12 mouse cellular contexts compared by ENCODE assay signal in genomic region chr5:116021552-116021951, GRCm38 (mm10). TPM values are rescaled to one million over a fixed set of nuclear protein-coding genes. Genes with fewer than 3 reads are reported as not detected.
DNase-seq lines count a peak whose midpoint lies in the region; ATAC-seq and TF ChIP-seq lines count a peak whose summit lies in the region.
"Had no signal": no experiment of that assay in that cellular context is flagged by ENCODE, and none has a peak within 500 bp of the region (broad histone marks: within the 10 kb centered on the region; RNA-seq: fewer than 3 reads in every experiment).

No protein-coding gene starts in this region.

- H3K27ac ChIP-seq in heart, embryonic 10.5 days, result no peak overlapping the region; the same call in 1 of the 2 replicates
- no peak overlapping the region for H3K27ac ChIP-seq in ES-E14 (ENCODE audit: insufficient read depth, low read depth, low read length, poor library complexity, severe bottlenecking)
- H3K27ac ChIP-seq in liver, embryonic 16.5 days (ENCODE audit: low read length), result peak overlapping the region; percentile 99

- H3K27me3 ChIP-seq in heart, embryonic 10.5 days (ENCODE audit: insufficient read depth, poor library complexity, severe bottlenecking), result no peaks in the 10 kb centered on the region
- H3K27me3 ChIP-seq in erythroblast, embryonic 14.5 days (ENCODE audit: control insufficient read depth), result no peaks in the 10 kb centered on the region
- no peaks in the 10 kb centered on the region for H3K27me3 ChIP-seq in liver, embryonic 16.5 days (ENCODE audit: control insufficient read depth, insufficient read depth, low read depth, low read length)

- in situ Hi-C loops in ES-E14 (cut with MboI; ENCODE audit: low sequenced_read_pairs in 2 of 2, unreplicated experiment in 2 of 2), result no loop called here

- ATAC-seq in liver, embryonic 16.5 days (ENCODE audit: low read depth), result peak; percentile 54
- ATAC-seq: forebrain, postnatal 0 days; hindbrain, embryonic 16.5 days had no signal

- H3K9me3 ChIP-seq in heart, embryonic 10.5 days, result no peaks in the 10 kb centered on the region
- no peaks in the 10 kb centered on the region for H3K9me3 ChIP-seq in ES-E14 (ENCODE audit: control insufficient read depth, insufficient read depth, low read depth, low read length)
- H3K9me3 ChIP-seq in erythroblast, embryonic 14.5 days (ENCODE audit: control insufficient read depth, low read length), result no peaks in the 10 kb centered on the region
- no peaks in the 10 kb centered on the region for H3K9me3 ChIP-seq in liver, embryonic 16.5 days (replicated peaks; ENCODE audit: control insufficient read depth, low read length)

- peaks cover 44% of the 10 kb centered on the region for H3K4me1 ChIP-seq in heart, embryonic 10.5 days
- H3K4me1 ChIP-seq in ES-E14 (ENCODE audit: control insufficient read depth in 2 of 2, insufficient read depth in 2 of 2, low read length in 2 of 2, poor library complexity in 1 of 2), result peaks cover 0 to 9% of the 10 kb centered on the region in 2 experiments; a peak in 2 of 4 replicates
- peaks cover 79% of the 10 kb centered on the region for H3K4me1 ChIP-seq in erythroblast, embryonic 14.5 days (ENCODE audit: control insufficient read depth)
- peaks cover 54% of the 10 kb centered on the region for H3K4me1 ChIP-seq in liver, embryonic 16.5 days (ENCODE audit: control insufficient read depth, low read depth, low read length)

- peaks cover 51% of the 10 kb centered on the region for H3K36me3 ChIP-seq in heart, embryonic 10.5 days
- H3K36me3 ChIP-seq in ES-E14 (ENCODE audit: control insufficient read depth, insufficient read depth, low read length, poor library complexity, severe bottlenecking), result peaks cover 46% of the 10 kb centered on the region
- H3K36me3 ChIP-seq in erythroblast, embryonic 14.5 days (ENCODE audit: control insufficient read depth), result peaks cover 70% of the 10 kb centered on the region
- peaks cover 50% of the 10 kb centered on the region for H3K36me3 ChIP-seq in liver, embryonic 16.5 days (ENCODE audit: control insufficient read depth, insufficient read depth)

- H3K4me2 ChIP-seq in liver, embryonic 16.5 days (ENCODE audit: low read depth, low read length), result peak overlapping the region; percentile 55

- DNase-seq in heart, embryonic 10.5 days (ENCODE audit: low spot score), result peak; percentile 90
- DNase-seq in heart, adult 8-10 months (ENCODE audit: low spot score), result no peak
- no peak for DNase-seq in ES-E14 (ENCODE audit: low read depth, low spot score)
- no peak for DNase-seq in thymus, postnatal 14 days
- DNase-seq in embryo, embryonic 11 days, result no peak
- DNase-seq in layer of hippocampus, adult 18-20 months (ENCODE audit: low spot score in 2 of 2), result no peak
- DNase-seq: adrenal gland, postnatal 10 days; cerebellum, adult 2 months; forebrain, postnatal 0 days had no signal

- no peak overlapping the region for H3K4me3 ChIP-seq in heart, embryonic 10.5 days
- H3K4me3 ChIP-seq in ES-E14 (ENCODE audit: insufficient read depth in 1 of 2, low read depth in 1 of 2, low read length in 2 of 2, poor library complexity in 1 of 2, severe bottlenecking in 1 of 2), result no peak overlapping the region
- H3K4me3 ChIP-seq in erythroblast, embryonic 14.5 days (replicated peaks), result peak overlapping the region; percentile 68
- peak overlapping the region; percentile 96 for H3K4me3 ChIP-seq in liver, embryonic 16.5 days (ENCODE audit: low read depth, low read length)

- WGBS in heart, embryonic 10.5 days, result 72% methylated on average over 14 of the region's 14 CpGs
- WGBS in liver, embryonic 16.5 days (ENCODE audit: insufficient replicate concordance), result 27% methylated on average over 14 of the region's 14 CpGs

- H3K9ac ChIP-seq in ES-E14 (ENCODE audit: insufficient read depth, low read depth, low read length, poor library complexity, severe bottlenecking), result peak overlapping the region; percentile 35; the same call in 1 of the 2 replicates
- H3K9ac ChIP-seq in liver, embryonic 16.5 days (ENCODE audit: low read depth, low read length), result peak overlapping the region; percentile 99
- H3K9ac ChIP-seq: forebrain, postnatal 0 days had no signal

TF ChIP-seq in ES-E14, 5 proteins besides CTCF, POLR2A, EP300 and RAD21:
- TF ChIP-seq HCFC1 (IDR thresholded peaks at IDR 0.05; ENCODE audit: borderline replicate concordance, insufficient read depth, low read length) (no peak), CHD2 (IDR thresholded peaks at IDR 0.05; ENCODE audit: low read depth, low read length) (no peak), ZNF384 (IDR thresholded peaks at IDR 0.05; ENCODE audit: low read depth, low read length) (no peak)

RNA-seq across cellular contexts. Expression of gene Prkab1, which starts 2.8 kb away (rescaled TPM):
- 69.3 and 74.1 TPM in 2 replicates for polyA plus RNA-seq in heart, embryonic 10.5 days (2016; fragmentation: Nextera tagmentation; extraction: Ambion mirVana)
- 10 to 100 TPM; 43.4 to 62.6 (median 47.1) TPM for total RNA-seq in heart, adult 8-10 months (2022)
- total RNA-seq in ES-E14 (2012; rRNA removed), result 21.2 and 22.8 TPM in 2 replicates
- 46.1 and 68.5 TPM in 2 replicates for polyA plus RNA-seq in erythroblast, embryonic 14.5 days (2012)
- 85.4 and 92.5 TPM in 2 replicates for polyA plus RNA-seq in liver, embryonic 16.5 days (2015; fragmentation: Nextera tagmentation; extraction: Ambion mirVana)
- 10 to 100 TPM; 18.1 to 20.3 TPM for total RNA-seq in layer of hippocampus, adult 18-20 months (2021)

Comparison
In these comparisons a context has a peak if more than half of its experiments do, and no peak if none do; other contexts are left out.
1. H3K4me3 ChIP-seq: peak in erythroblast, embryonic 14.5 days (single experiment) and liver, embryonic 16.5 days (single experiment); none in heart, embryonic 10.5 days (single experiment) and ES-E14 (0 of 2).